Mouse (Mus musculus): Measurements from ENCODE around the gene Mysm1. TPM values are rescaled to one million over a fixed set of nuclear protein-coding genes. Genes with fewer than 3 reads are reported as not detected.

Gene Mysm1
- polyA plus RNA-seq, 2 experiments, result 21.4 to 25.2 TPM

DNA sequence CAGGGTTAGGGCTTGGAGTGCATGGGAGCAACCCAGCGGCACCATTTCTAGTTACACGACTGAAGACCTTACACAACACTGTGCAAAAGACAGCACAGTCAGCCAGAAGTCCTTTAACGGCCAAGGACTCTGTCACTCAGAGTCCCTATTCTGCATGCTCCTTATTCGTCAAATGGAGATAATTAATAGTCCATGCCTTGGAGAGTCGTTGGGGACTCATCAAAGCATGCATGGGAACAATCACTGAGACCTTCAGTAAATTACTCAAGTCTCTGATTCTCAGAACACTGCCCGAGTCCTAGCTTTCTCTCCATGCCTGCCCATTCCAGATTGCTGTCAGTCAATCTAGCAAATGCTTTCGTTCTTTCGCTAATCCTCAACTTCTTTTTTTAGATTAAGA lies 28.9 kb upstream of the Mysm1 start:
- Histone ChIP-seq H3K4me2 (replicated peaks; ENCODE audit: low read depth, low read length, severe bottlenecking) (no peak overlapping the region), H3K36me3 (ENCODE audit: control insufficient read depth, insufficient read depth, low read length) (no peaks in the 10 kb centered on the region), H3K4me3 (replicated peaks; ENCODE audit: low read length) (no peak overlapping the region), H3K27me3 (ENCODE audit: control insufficient read depth, insufficient read depth, low read length) (no peaks in the 10 kb centered on the region), H3K9me3 (ENCODE audit: control insufficient read depth, low read length) (no peaks in the 10 kb centered on the region), H3K27ac (replicated peaks; ENCODE audit: low read depth, low read length) (no peak overlapping the region), H3K9ac (ENCODE audit: low read depth, low read length, severe bottlenecking) (no peak overlapping the region), H3K4me1 (ENCODE audit: control insufficient read depth, insufficient read depth, low read length) (no peaks in the 10 kb centered on the region)
- DNase-seq (ENCODE audit: low spot score) (no peak), ATAC-seq (ENCODE audit: low FRiP score, low read depth) (no peak)
- no peak for TF ChIP-seq POLR2A (IDR thresholded peaks at IDR 0.05; ENCODE audit: borderline replicate concordance, extremely low read depth, insufficient read depth, insufficient read length)
- 43% methylated on average over 8 of the region's 8 CpGs for WGBS

DNA sequence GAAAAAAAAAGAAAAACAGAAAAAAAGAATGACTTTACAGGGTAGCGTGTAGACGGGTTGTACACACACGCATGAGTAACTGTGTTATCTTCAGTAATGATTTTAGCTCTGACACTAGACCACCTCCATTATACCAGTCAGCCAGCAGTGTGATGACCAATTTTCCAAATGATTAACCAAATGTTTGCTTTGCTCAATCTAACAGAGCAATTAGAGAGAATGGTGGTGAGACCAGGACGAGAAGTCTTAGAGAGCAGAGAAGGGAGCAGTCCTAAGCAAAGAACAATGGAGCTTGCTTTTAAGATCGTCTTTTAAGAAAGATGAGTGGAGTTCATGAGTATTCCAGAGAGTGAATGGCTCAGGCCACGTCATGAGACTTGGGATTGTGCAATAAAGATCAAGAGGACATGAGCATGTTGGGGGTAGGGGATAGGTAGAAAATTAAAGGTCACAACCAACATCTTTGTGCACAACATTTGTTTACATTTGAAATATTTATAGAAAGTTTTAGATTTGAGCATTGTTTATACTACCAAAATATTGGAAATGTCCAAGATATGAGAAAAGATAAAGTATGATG lies 26.4 kb upstream of the Mysm1 start:
- Histone ChIP-seq H3K9ac (ENCODE audit: low read depth, low read length, severe bottlenecking) (no peak overlapping the region), H3K4me2 (replicated peaks; ENCODE audit: low read depth, low read length, severe bottlenecking) (no peak overlapping the region), H3K27me3 (ENCODE audit: control insufficient read depth, insufficient read depth, low read length) (no peaks in the 10 kb centered on the region), H3K36me3 (ENCODE audit: control insufficient read depth, insufficient read depth, low read length) (no peaks in the 10 kb centered on the region), H3K4me1 (ENCODE audit: control insufficient read depth, insufficient read depth, low read length) (no peaks in the 10 kb centered on the region), H3K9me3 (ENCODE audit: control insufficient read depth, low read length) (no peaks in the 10 kb centered on the region), H3K27ac (replicated peaks; ENCODE audit: low read depth, low read length) (no peak overlapping the region), H3K4me3 (replicated peaks; ENCODE audit: low read length) (no peak overlapping the region)
- DNase-seq (ENCODE audit: low spot score) (no peak), ATAC-seq (ENCODE audit: low FRiP score, low read depth) (no peak)
- TF ChIP-seq POLR2A (IDR thresholded peaks at IDR 0.05; ENCODE audit: borderline replicate concordance, extremely low read depth, insufficient read depth, insufficient read length), result no peak
- 81% methylated on average over 6 of the region's 6 CpGs for WGBS

DNA sequence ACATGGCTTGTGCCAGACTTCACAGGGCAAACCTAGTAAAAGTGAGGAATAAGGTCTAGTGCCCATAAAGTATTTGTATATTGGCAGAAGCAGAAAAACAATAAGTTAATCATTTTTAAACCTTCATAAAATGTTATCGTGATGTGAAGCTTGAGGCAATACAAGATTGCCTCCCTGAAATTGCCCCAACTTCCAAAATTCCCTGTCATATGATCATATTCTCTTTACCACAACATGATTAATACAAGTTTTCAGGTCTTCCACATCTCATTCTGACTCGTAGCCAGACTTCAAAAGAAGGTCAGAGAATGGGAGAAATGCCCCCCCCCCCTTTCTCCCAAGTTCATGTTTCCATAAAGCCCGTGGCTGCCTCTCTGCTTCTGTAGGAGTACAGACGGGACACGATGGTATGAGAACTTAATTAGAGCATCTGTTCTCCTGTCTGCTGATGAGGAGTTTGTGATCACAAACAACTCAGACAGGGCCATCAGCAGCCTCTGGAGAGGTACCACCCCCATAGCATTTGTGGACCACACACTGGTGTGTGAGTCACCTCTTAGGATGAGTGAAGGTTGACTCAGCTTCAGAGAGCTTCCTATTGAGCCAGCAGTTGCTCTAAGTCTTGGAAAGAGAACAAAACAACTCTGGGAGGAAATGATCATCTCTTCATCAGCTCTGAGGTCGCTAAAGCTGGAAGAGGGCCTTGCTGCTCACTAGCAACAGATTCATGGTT lies 22.3 kb upstream of the Mysm1 start:
- TF ChIP-seq POLR2A (IDR thresholded peaks at IDR 0.05; ENCODE audit: borderline replicate concordance, extremely low read depth, insufficient read depth, insufficient read length), result no peak
- H3K36me3 ChIP-seq (ENCODE audit: control insufficient read depth, insufficient read depth, low read length), result no peaks in the 10 kb centered on the region
- ATAC-seq (ENCODE audit: low FRiP score, low read depth) (no peak), DNase-seq (ENCODE audit: low spot score) (no peak)
- no peak overlapping the region for H3K4me2 ChIP-seq (replicated peaks; ENCODE audit: low read depth, low read length, severe bottlenecking)
- H3K9ac ChIP-seq (ENCODE audit: low read depth, low read length, severe bottlenecking), result no peak overlapping the region
- H3K9me3 ChIP-seq (ENCODE audit: control insufficient read depth, low read length), result no peaks in the 10 kb centered on the region
- H3K27me3 ChIP-seq (ENCODE audit: control insufficient read depth, insufficient read depth, low read length), result no peaks in the 10 kb centered on the region
- H3K4me1 ChIP-seq (ENCODE audit: control insufficient read depth, insufficient read depth, low read length), result no peaks in the 10 kb centered on the region
- 50% methylated on average over 6 of the region's 6 CpGs for WGBS
- H3K4me3 ChIP-seq (replicated peaks; ENCODE audit: low read length), result no peak overlapping the region
- no peak overlapping the region for H3K27ac ChIP-seq (replicated peaks; ENCODE audit: low read depth, low read length)

DNA sequence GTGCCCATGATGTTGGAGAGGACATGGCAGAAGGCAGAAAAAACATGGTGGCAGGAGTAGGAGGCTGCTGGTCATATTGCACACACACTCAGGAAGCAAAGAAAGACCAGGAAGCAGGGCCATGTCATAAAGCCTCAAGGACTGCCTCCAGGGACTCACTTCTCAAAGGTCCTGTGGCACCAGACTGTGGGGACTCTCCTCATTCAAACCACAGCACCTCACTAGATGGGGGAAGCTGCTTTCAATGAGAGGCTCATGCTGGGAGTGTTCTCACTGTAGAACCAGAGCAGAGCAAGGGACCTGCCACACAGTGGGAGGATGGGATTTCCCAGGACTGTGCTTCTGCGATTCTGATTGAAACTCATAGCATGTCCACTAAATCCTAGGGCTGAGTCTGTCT lies 21.2 kb upstream of the Mysm1 start:
- 67% methylated on average over 1 of the region's 1 CpGs for WGBS
- no peaks in the 10 kb centered on the region for H3K36me3 ChIP-seq (ENCODE audit: control insufficient read depth, insufficient read depth, low read length)
- ATAC-seq (ENCODE audit: low FRiP score, low read depth) (no peak), DNase-seq (ENCODE audit: low spot score) (no peak)
- H3K9ac ChIP-seq (ENCODE audit: low read depth, low read length, severe bottlenecking), result no peak overlapping the region
- H3K27me3 ChIP-seq (ENCODE audit: control insufficient read depth, insufficient read depth, low read length), result no peaks in the 10 kb centered on the region
- H3K27ac ChIP-seq (replicated peaks; ENCODE audit: low read depth, low read length), result no peak overlapping the region
- peaks cover 3% of the 10 kb centered on the region; the same call in 1 of the 2 replicates for H3K4me1 ChIP-seq (ENCODE audit: control insufficient read depth, insufficient read depth, low read length)
- no peaks in the 10 kb centered on the region for H3K9me3 ChIP-seq (ENCODE audit: control insufficient read depth, low read length)
- no peak for TF ChIP-seq POLR2A (IDR thresholded peaks at IDR 0.05; ENCODE audit: borderline replicate concordance, extremely low read depth, insufficient read depth, insufficient read length)
- H3K4me3 ChIP-seq (replicated peaks; ENCODE audit: low read length), result no peak overlapping the region
- H3K4me2 ChIP-seq (replicated peaks; ENCODE audit: low read depth, low read length, severe bottlenecking), result no peak overlapping the region

DNA sequence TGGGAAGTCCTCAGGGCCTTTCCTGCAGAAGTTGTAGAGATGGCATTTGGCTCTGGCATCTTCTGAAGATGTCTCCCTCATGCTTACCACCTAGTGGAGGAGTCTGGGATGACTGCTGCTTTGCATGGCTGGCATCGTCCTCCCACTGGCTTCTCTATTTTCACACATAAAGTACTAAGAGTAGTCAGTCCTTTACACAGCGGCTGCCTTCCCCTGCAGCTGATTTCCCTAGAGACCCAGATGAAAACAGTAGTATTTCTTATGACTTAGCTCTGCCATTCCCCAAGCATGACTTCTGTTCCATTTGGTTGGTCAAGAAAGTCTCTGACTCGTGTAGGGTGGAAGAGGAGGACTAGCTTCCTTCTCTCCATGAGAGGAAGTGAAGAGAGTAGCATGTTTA lies 20.3 kb upstream of the Mysm1 start:
- no peak overlapping the region for H3K4me2 ChIP-seq (replicated peaks; ENCODE audit: low read depth, low read length, severe bottlenecking)
- DNase-seq (ENCODE audit: low spot score) (no peak), ATAC-seq (ENCODE audit: low FRiP score, low read depth) (no peak)
- peaks cover 3% of the 10 kb centered on the region; the same call in 1 of the 2 replicates for H3K4me1 ChIP-seq (ENCODE audit: control insufficient read depth, insufficient read depth, low read length)
- no peak for TF ChIP-seq POLR2A (IDR thresholded peaks at IDR 0.05; ENCODE audit: borderline replicate concordance, extremely low read depth, insufficient read depth, insufficient read length)
- no peak overlapping the region for H3K27ac ChIP-seq (replicated peaks; ENCODE audit: low read depth, low read length)
- H3K27me3 ChIP-seq (ENCODE audit: control insufficient read depth, insufficient read depth, low read length), result no peaks in the 10 kb centered on the region
- no peaks in the 10 kb centered on the region for H3K9me3 ChIP-seq (ENCODE audit: control insufficient read depth, low read length)
- H3K9ac ChIP-seq (ENCODE audit: low read depth, low read length, severe bottlenecking), result no peak overlapping the region
- no peak overlapping the region for H3K4me3 ChIP-seq (replicated peaks; ENCODE audit: low read length)
- WGBS, result 52% methylated on average over 3 of the region's 3 CpGs
- no peaks in the 10 kb centered on the region for H3K36me3 ChIP-seq (ENCODE audit: control insufficient read depth, insufficient read depth, low read length)

Data from limb, embryonic 14.5 days (tissue).